Mouse (Mus musculus) heart, postnatal 0 days (tissue): ENCODE data around the gene 1700015G11Rik. TPM values are rescaled to one million over a fixed set of nuclear protein-coding genes. Genes with fewer than 3 reads are reported as not detected.
A peak's percentile ranks its signal among the peaks of the same experiment; 100 is the strongest.

ENCODE experiments used
- ATAC-seq: fragments of 200-750 bp; cut with Nextera tagmentation; 2 replicates; pipeline ENCODE4 v1.8.0; 2017; ENCODE audit warnings: low read depth, moderate number of reproducible peaks, moderate library complexity; ENCODE audit not compliant: insufficient read depth
- DNase-seq: peaks from one replicate; pipeline ENCODE4 v3.0.0-alpha.2; 2016; ENCODE audit warnings: low spot score
- H3K27ac ChIP-seq: fragments of 300-500 bp; sonication (generic); 2 replicates; pipeline ENCODE4 v1.5.1; 2014; ENCODE audit warnings: low read depth, mild to moderate bottlenecking
- H3K27me3 ChIP-seq: fragments of 300-500 bp; sonication (generic); 2 replicates; pipeline ENCODE4 v1.6.1; 2014; ENCODE audit warnings: low read length, mixed read lengths; ENCODE audit not compliant: control insufficient read depth, insufficient read depth
- H3K36me3 ChIP-seq: fragments of 300-500 bp; sonication (generic); replicated peaks from 2 replicates; pipeline ENCODE4 v1.6.1; 2014; ENCODE audit warnings: low read length, mixed read lengths; ENCODE audit not compliant: control insufficient read depth, insufficient read depth
- H3K4me1 ChIP-seq: fragments of 300-500 bp; sonication (generic); 2 replicates; pipeline ENCODE4 v1.6.1; 2014; ENCODE audit warnings: antibody characterized with exemption; ENCODE audit not compliant: control insufficient read depth, insufficient read depth
- H3K4me2 ChIP-seq: fragments of 300-500 bp; sonication (generic); 2 replicates; pipeline ENCODE4 v1.6.1; 2014; ENCODE audit warnings: low read depth, mild to moderate bottlenecking, low read length, moderate library complexity
- H3K4me3 ChIP-seq: fragments of 300-500 bp; sonication (generic); 2 replicates; pipeline ENCODE4 v1.5.1; 2014; ENCODE audit warnings: low read depth, low read length
- H3K9ac ChIP-seq: fragments of 300-500 bp; sonication (generic); replicated peaks from 2 replicates; pipeline ENCODE4 v1.6.1; 2014; ENCODE audit warnings: low read depth, low read length, mixed read lengths
- H3K9me3 ChIP-seq: fragments of 300-500 bp; sonication (generic); replicated peaks from 2 replicates; pipeline ENCODE4 v1.6.1; 2016; ENCODE audit warnings: low read length; ENCODE audit not compliant: control insufficient read depth
- CTCF ChIP-seq: IDR thresholded peaks from 2 replicates; pipeline ENCODE4 v1.5.1; 2016; ENCODE audit warnings: antibody characterized with exemption, control low read depth, low read depth
- EP300 ChIP-seq: IDR thresholded peaks from 2 replicates; pipeline ENCODE4 v1.6.1; 2016; ENCODE audit warnings: antibody characterized with exemption, low read depth
- WGBS: fragments of 180-500 bp; shearing (Covaris S2); extraction: QIAGEN DNeasy Blood & Tissue Kit; methylation state at CpG from one replicate; pipeline ENCODE4 v1.1.7; 2014; 5-methylcytosine and 5-hydroxymethylcytosine counted together
- polyA plus RNA-seq: library from polyadenylated mRNA; unstranded; fragments of >200 nt; fragmentation: Nextera tagmentation; extraction: Ambion mirVana; gene quantifications from 2 replicates; pipeline ENCODE4 v1.2.1, GENCODE M21; 2015
- total RNA-seq: library from RNA; depleted of rRNA; stranded (reverse); fragments of >200 nt; gene quantifications from 2 replicates; pipeline ENCODE4 v1.2.3, GENCODE M21; 2014; ENCODE audit warnings: low replicate concordance

Gene 1700015G11Rik
- total and polyA plus RNA-seq, 2 experiments from 2014 or later, result not detected

DNA sequence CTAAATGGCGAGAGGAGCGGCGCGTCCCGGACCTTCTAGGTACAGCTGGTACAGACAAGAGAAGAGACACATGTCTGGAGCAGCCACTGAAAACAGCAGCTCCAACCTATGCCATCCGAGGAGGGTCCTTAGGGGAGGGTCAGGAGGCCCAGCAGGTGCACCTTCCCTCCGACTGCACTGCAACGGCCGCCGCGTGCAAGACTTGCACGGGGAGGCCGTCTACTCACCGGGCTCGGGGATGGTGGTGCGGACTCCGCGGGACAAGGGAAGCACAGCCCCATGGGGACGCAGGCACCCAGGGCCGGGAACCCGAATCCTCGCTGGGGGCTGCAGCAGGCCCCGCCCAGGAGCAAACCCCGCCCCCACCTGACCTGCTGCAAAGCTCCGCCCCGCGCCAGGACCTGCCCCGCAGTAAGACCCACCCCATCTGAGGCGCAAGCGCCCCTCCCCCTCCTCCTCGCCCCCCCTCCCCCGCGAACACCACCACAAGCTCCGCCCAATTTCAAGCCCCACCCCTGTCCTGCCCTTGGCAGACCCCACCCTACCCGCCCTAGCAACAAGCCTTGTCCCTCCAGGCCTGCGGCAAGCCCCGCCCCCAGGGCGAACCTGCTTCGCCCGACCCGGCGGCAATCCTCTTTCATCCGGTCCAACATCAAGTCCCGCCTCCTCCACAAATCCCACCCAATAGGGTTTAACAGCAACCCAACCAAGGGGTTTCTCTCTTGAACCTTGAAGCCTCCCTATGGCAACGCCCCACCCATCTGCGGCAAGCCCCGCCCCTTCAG, 9.8 kb downstream of the 1700015G11Rik start, which contains the start of gene Svip:
TSS of gene Svip (minus strand) at position 508 of the 785 bp plus-strand sequence.
- peak within 1 kb of the TSS; percentile 62 for H3K9ac ChIP-seq
- H3K27ac ChIP-seq, result peak within 1 kb of the TSS; percentile 56; the same call in 1 of the 2 replicates

DNA sequence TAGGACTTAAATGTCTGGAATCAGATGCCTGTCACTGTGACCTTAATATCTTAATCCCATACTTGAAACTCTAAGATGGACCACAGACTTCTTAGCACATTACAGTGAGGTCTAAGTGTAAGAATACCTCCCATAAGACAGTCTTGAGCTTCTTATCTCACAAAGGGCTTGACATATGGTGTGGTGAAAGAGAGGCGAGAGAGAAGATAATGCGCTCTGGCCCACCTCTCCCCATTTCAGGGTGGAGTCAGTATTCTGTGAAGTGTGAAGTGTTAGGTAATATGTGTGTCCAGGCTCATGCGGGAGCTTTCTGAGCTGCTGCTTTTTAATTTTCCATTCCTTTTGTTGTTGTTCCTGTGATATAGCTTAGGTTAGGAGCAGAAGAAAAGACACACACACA, 24.5 kb downstream of the 1700015G11Rik start:
- Histone ChIP-seq H3K4me2 (no peak overlapping the region), H3K9me3 (no peaks in the 10 kb centered on the region), H3K27me3 (no peaks in the 10 kb centered on the region), H3K4me3 (no peak overlapping the region), H3K9ac (no peak overlapping the region), H3K27ac (no peak overlapping the region), H3K36me3 (no peaks in the 10 kb centered on the region), H3K4me1 (no peaks in the 10 kb centered on the region)
- no peak for ATAC-seq
- 54% methylated on average over 3 of the region's 3 CpGs for WGBS
- no peak for TF ChIP-seq EP300
- TF ChIP-seq CTCF, result no peak
- DNase-seq, result no peak

More for the DNA sequence above, 9.8 kb downstream of the 1700015G11Rik start, which contains the start of gene Svip:
- ATAC-seq (peak; percentile 95), DNase-seq (peak; percentile 95)
- Histone ChIP-seq H3K4me1 (no peaks in the 10 kb centered on the region), H3K4me2 (peak within 1 kb of the TSS; percentile 90), H3K27me3 (no peaks in the 10 kb centered on the region), H3K4me3 (peak within 1 kb of the TSS; percentile 68), H3K9me3 (no peaks in the 10 kb centered on the region), H3K36me3 (no peaks in the 10 kb centered on the region)
- WGBS, result 0% methylated on average over 34 of the region's 47 CpGs
- TF ChIP-seq CTCF, result no peak
- TF ChIP-seq EP300, result no peak

DNA sequence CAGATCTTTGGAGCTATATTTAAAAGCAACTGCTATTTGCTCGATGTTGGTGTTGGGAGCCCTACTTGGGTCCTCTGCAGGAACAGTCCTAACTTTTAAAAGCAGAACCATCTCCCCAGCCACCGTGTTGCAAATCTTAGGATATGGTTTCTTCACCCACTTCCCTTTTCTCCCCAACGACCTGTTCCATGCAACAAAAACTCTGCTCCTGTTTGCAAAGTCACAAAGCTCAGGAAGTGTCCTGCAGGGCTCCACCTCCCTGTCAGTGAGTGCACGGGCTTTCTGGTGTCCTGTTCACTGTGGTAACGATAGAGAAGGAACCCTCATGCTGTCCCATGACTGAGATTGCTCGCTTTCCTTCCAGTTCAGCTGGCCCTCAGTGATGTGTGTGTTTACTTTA, 28.6 kb downstream of the 1700015G11Rik start:
- no peak overlapping the region for H3K9ac ChIP-seq
- no peaks in the 10 kb centered on the region for H3K9me3 ChIP-seq
- no peak for TF ChIP-seq CTCF
- no peak for TF ChIP-seq EP300
- no peak overlapping the region for H3K4me3 ChIP-seq
- ATAC-seq (no peak), DNase-seq (no peak)
- no peak overlapping the region for H3K27ac ChIP-seq
- WGBS, result 47% methylated on average over 6 of the region's 6 CpGs
- no peaks in the 10 kb centered on the region for H3K36me3 ChIP-seq
- peaks cover 7% of the 10 kb centered on the region for H3K4me1 ChIP-seq
- H3K27me3 ChIP-seq, result no peaks in the 10 kb centered on the region
- H3K4me2 ChIP-seq, result no peak overlapping the region

DNA sequence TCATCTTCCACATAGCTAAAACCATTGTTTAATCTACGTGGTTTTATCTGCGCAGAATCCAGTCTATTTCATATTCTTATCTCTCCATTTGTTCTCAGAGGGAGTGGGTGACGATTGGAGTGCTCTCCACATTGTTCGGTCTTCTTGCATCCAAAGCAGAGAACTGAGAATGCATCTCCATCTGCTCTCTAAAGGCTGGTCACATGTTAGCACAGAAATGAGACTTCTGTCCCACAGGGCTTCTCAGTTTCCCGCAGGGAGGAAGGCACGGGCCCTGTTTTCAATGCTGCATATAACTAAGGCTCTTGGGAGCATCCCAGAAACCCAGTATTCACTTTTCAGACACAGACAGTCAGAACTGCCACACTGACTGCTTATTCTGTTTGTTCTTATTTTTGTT, 29.8 kb downstream of the 1700015G11Rik start:
- no peak for DNase-seq
- no peak for ATAC-seq
- WGBS, result 62% methylated on average over 6 of the region's 6 CpGs
- H3K9me3 ChIP-seq, result no peaks in the 10 kb centered on the region
- no peak overlapping the region for H3K27ac ChIP-seq
- H3K4me3 ChIP-seq, result no peak overlapping the region
- H3K4me1 ChIP-seq, result peaks cover 7% of the 10 kb centered on the region
- TF ChIP-seq EP300, result no peak
- no peaks in the 10 kb centered on the region for H3K36me3 ChIP-seq
- H3K9ac ChIP-seq, result no peak overlapping the region
- H3K27me3 ChIP-seq, result no peaks in the 10 kb centered on the region
- H3K4me2 ChIP-seq, result no peak overlapping the region

DNA sequence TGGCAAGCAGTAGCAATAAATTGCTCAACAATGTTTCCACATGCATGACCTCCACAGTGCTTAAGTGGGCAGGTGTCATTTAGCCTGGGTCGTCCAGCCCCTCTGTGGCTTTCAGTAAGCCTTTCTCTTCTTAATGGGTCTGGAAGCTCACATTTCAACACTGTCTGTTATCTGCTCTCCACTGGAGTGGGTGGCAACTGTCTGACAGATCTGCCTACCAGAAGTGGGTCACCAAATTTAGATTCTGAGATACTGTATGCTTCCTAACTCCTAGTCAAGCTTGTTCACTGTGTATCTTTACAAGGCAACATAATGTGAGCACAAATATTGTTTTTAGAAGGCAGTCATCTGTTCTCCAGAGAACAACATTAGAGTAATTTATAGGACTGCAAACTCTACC, 33.2 kb downstream of the 1700015G11Rik start:
- 16% methylated on average over 1 of the region's 1 CpGs for WGBS
- Histone ChIP-seq H3K27me3 (no peaks in the 10 kb centered on the region), H3K9ac (no peak overlapping the region), H3K4me2 (no peak overlapping the region), H3K27ac (no peak overlapping the region), H3K4me3 (no peak overlapping the region), H3K36me3 (no peaks in the 10 kb centered on the region), H3K4me1 (peaks cover 7% of the 10 kb centered on the region), H3K9me3 (no peaks in the 10 kb centered on the region)
- DNase-seq (no peak), ATAC-seq (no peak)
- TF ChIP-seq CTCF (no peak), EP300 (no peak)

DNA sequence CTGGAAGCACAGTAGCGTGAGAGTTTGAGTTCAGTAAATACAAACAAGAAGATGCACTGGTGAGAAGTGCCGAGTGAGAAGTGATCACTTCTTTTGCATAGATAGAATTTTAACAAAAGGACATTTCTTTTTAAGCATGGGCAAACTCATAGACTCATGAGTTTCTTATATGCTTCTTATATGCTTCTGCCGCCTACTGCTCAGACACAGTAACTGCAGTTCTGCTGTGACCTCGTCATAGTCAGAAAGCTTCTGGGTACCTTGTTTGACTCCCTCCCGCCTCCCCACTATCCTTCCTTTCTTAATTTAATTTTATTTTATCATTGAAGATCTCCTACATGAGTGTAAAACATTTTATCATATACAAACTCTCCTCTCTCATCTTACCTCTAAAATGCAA, 36.3 kb downstream of the 1700015G11Rik start:
- no peak for ATAC-seq

More for the DNA sequence above, 36.3 kb downstream of the 1700015G11Rik start:
- no peak overlapping the region for H3K27ac ChIP-seq
- H3K4me1 ChIP-seq, result peaks cover 7% of the 10 kb centered on the region
- H3K4me2 ChIP-seq, result no peak overlapping the region
- WGBS, result 40% methylated on average over 5 of the region's 5 CpGs
- no peak for TF ChIP-seq EP300
- TF ChIP-seq CTCF, result peak; percentile 48
- DNase-seq, result peak; percentile 19
- H3K9me3 ChIP-seq, result no peaks in the 10 kb centered on the region
- no peak overlapping the region for H3K9ac ChIP-seq
- no peaks in the 10 kb centered on the region for H3K36me3 ChIP-seq
- H3K4me3 ChIP-seq, result no peak overlapping the region
- no peaks in the 10 kb centered on the region for H3K27me3 ChIP-seq
